Mouse (Mus musculus): Measurements from ENCODE around the gene Drd4.

Gene Drd4

GRCm38 (mm10) chr7:141337716-141338416 lies 46.1 kb downstream of the Drd4 start:
- DNase-seq = no peak

- DNase-seq = no peak
Measured at GRCm38 (mm10) chr7:141338576-141339131, 46.8 kb downstream of the Drd4 start, which contains the start of gene Eps8l2. TSS of gene Eps8l2 (plus strand) at chr7:141338880.

- no peak for DNase-seq
Measured at GRCm38 (mm10) chr7:141339215-141339920, 47.6 kb downstream of the Drd4 start.

GRCm38 (mm10) chr7:141340023-141340422 lies 48.2 kb downstream of the Drd4 start:
- no peak for DNase-seq

DNA sequence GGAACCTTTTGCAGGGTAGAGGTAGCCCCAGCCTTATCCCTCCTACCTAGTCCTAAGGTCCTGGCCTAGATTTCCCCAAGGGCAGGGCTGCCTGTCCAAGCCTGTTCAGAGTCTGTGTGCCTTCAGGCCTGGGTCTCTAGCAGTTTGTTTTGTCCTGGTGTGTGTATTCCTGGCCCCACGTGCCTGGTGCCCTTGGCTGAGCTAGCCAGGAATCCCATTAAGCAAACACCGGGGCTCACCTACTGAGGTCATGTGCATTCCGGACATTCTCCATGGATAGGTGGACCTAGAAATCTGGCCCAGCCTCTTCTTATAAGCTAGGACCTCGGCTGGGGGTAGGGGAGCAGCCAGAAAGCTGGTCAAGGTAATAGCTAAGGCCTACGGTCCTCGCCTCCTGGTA lies 48.7 kb downstream of the Drd4 start:
- DNase-seq = no peak

DNA sequence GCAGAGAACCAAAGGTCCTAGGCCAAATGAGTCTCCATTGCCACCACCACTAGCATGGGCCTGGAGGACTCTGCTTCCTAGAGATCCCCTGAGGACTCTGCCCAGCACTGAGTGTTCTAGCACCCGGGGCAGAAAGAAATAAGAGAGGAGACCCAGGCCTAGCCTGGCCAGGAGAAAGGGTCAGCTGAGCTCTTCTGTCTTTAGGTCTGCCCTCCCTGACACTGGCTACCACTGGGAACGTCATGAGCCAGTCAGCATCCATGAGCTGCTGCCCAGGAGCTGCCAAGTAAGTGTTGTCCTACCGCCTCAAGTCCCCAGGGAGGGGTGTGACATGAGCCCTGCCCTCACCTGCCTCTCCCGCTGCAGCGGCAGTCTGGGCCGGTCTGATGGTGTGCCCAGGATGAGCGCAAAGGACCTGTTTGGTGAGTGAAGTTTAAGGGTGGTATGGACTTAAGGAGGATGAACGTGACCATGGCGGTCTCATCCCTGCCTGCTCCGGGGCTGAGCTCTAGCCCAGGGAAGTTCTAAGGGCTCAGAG lies 50.0 kb downstream of the Drd4 start:
- no peak for DNase-seq

GRCm38 (mm10) chr7:141343230-141343629 lies 51.4 kb downstream of the Drd4 start:
- no peak for DNase-seq

DNA sequence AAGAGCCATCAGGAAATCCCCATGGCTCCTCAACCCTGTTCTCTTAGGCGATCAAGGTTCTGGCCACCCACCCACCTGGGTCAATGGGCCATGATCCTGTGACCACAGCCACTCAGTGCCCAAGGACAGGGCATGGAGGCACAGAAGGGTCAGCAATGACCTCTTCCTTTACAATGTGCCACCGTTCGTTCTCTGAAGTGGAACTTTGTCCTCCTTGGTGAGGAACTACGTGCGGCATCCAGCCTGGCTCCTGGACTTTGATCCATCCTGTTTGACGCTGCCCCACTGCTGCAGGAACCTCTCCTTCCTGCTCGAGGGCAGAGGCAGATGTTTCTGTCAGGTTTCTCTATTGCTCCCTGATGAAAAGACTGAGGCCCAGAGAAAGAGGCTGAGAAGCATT lies 51.9 kb downstream of the Drd4 start:
- DNase-seq = no peak

DNA sequence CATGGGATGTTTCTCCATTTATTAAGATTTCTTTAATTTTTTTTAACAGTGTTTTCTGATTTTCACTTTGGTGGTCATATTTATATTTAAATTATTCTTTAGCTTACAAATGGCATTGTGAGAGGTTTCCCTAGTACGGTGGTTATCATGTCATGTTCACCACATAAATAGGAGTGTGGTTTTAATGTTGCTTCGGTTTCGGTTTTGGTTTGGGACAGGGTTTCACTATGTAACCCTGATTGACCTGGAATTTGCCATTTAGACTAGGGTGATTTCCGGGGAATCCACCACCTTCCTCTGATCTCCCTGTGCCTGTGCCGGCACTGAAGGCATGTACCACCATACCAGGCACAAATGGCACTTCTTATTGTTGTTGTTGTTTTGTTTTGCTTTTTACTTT lies 53.0 kb downstream of the Drd4 start:
- DNase-seq = no peak

Data from right cerebral cortex, adult 18-20 months (tissue).